Mouse (Mus musculus) urinary bladder, adult 18-20 months (tissue): ENCODE data around the gene Magi1.
A peak's percentile ranks its signal among the peaks of the same experiment; 100 is the strongest.
"Not testable (repeated sequence)": the region's sequence is repeated elsewhere in the genome, so short reads cannot be mapped to it uniquely, and the experiment has no call there.

Experiments
- DNase-seq, 2 experiments: peaks; one replicate each; pipeline ENCODE4 v3.0.0; 2022; ENCODE audit warnings: low spot score in 2 of 2, mixed read lengths in 2 of 2

Gene Magi1

DNA sequence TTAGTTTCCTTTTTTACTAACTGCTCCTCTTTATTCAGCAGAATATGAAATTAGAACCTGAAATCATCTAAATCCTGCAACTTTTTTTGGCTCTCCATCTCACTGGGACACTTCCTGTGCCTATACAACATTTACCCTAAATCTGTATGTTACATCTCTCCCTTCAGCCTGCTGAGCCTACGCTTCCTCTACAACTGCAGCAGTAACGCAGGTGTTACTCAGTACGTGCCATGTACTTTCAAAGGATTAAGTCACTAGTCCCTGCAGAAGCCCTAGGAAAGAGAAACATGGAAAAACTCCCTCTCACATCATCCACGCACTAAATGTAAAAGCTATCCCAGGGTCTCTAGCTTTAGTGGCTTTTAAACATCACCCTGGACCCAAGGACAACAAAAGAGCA is 220.2 kb downstream of the Magi1 start:
- no peak for DNase-seq

DNA sequence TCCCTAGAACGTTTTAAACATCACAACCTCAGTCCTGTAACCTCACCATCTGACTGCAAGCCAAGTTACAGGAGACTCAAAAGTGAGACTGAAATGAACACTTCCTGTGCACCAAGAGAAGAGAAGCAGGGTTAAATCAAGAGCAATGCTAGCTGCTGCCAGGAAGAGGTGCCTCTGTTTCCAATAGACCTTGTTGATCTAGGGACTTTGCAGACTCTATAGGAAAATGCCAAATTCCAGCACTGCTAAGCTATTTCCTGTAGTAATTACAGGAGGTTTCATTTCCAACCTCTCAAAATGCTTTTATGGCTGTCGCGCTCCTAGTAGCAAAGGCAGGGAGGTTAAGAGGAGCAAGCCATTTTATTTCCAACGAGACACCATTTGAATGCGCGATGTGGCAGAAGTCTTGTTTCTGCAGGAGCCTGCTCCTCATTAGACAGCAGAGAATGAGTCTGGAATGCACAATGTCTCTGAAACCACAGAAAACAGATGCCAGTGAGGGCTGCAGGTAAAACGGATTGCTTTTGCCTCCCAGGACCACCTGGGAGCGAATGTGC is 222.2 kb downstream of the Magi1 start:
- no peak for DNase-seq

DNA sequence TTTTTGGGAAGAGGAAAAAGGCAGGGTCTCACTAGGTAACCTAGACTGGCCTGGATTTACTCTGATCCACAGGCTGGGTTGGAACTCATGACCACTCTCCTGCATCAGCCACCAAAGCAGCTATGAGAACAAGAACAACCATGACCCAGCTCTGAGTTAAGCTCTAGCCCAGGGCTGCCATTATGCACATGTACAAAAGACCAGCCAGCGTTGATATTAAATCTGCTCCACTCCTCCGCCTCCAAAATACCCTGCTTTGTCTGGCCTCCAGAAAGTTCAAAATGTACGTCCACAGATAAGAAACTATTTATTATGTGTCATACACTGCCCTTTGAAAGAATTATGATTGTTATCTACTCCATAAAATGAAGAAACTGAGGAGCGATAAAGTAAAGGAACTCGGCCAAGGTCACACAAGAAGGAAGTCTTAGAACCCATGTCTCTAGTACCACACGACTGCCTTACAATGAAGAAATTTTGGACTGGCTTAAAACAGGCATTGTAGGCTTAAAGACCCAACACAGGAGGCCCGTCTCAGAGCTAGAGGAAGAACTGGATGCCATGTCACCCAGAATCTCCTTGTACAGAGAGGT is 223.0 kb downstream of the Magi1 start:
- DNase-seq = no peak

DNA sequence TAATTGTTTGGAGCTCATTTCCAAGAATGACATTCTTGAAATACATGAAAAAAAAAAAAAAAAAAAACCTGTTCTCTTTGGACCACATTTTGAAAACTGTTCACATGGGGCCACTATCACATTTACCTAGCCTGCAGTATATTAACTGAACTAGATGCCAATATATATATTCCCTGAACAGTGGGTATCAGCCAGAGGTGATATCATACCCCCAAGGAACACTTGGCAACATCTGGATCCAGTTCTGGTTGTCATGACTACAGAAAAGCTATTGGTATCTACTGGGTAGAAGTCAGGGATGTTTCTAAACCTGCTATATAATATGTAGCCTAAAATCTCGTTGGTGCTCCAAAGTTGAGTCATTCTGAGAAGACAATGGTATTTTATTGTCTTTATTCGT is 224.6 kb downstream of the Magi1 start:
- DNase-seq = no peak

DNA sequence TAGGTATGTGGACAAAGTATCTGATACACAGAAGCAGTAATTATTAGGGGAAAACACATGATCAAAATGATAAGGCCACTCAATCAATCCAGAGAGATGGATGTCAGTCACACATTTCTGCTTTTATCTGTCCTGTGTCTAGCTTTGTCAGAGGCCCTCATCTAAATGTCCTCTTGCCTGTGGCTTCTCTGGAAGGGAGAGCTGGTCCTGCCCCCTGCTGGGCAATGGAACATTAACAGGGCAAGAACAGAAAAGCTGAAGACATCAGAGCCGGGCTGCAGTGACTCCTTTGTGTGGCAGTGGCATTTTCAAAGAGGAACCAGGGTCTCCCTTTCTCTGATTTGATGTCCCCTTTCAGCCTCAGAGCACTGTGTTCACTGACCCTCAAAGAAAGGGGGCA is 229.8 kb downstream of the Magi1 start:
- DNase-seq = no peak

DNA sequence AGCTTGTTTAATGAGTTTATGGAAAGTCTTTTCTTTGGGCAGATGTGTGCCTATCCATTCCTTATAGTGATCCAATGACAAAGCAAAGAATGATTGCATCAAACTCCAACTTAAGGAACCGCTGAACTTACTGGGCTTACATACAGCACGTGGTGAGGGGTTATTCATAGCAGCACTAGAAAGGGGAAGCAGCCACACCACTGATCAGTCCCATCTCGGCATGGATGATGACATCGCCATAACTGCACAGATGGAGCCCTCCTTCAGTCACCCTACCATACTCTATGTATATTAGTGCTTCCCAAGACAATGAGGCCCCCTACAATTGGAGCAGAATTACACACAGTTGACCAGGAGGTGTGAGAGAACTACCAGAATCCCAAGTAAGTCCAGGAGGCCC is 238.5 kb downstream of the Magi1 start:
- DNase-seq = no peak

DNA sequence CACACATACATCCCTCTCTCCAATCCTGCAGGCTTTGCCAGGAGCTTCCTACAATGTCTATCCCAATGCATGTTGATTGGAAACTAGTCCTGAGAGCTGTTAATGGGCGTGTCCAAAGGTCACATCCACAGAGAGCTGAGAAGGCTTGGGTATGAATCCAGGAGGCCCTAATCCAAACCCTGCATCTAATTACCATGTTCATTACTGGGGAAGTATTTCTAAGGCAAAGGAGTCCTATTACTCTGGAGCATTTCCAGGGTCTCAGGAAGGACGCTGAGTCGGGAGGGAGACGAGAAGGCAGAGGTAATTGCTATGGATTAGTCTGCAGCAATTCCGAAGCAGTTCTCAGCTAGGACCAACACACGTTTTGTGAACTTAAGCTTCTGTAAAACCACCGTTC is 240.3 kb downstream of the Magi1 start:
- DNase-seq = no peak

DNA sequence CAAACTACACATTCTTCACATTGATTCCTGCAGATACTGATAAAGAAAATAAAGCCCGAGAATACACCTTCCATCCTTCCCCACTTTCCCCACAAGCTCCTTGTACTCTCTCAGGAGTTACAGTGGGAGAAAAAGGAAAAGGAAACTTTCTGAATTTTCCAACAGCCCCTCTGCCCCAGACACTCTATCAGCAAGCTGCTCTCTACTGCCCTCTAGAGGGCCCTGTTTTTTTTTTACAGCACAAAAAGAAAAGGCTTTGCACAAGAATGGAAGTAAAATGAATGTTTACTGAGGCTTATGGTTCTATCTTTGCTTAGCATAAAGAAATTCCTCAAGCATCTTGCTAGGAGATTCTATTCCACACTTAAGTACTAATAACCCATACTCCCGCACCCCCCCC is 243.6 kb downstream of the Magi1 start:
- DNase-seq = no peak

DNA sequence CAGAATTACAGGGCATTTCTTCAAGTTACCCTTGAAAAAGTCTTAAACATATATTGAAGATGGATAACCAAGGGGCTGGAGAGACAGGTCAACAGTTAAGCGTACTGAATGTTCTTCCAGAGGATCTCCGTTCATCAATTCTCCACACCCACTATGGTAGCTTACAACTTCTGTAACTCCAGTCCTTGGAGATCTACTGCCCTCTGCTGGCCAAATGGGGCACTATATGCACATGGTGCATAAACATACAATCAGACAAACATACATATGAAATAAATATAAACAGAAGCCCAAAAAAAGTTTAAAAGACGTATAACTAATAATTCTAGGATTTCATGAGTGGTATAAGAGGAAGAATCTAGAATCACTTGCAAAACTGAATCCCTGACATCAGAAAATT is 244.8 kb downstream of the Magi1 start:
- DNase-seq = no peak

DNA sequence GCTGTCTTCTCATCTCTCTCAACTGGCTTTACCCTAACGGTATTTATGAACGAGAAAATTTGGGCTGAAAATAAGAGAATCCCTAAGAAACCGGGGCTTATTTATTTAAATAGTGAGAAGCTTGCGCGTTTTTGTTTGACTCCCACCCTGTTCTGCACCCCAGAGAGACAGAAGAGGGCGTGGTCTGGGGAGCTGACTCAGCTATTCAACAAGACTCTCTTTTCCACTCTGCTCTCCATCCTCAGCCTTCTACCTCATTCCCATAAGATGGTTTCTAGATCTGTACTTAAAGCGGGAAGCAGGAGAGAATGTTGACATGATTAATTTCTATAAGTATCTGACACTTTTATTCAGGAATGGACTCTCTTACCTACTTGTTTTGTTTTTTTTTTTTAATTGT is 247.2 kb downstream of the Magi1 start:
- DNase-seq = no peak

DNA sequence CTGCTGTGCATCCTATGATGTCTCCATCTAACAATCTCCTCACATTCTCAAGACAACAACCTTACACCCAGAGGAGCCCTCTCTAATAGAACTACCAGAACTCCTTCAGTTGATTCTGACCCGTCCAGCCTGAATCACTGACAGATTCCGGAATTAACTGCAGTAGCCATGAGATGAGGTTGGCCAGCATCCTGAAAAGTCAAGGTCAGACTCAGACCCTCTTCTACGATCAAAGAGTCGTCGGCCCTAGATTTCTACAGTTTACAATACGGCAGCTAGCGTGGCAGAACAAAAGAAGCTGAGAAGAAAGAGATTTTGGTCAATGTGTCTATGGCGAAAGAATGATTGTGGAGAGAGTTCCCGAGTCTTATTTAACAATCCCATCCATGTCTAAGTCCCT is 257.4 kb downstream of the Magi1 start:
- no peak for DNase-seq

DNA sequence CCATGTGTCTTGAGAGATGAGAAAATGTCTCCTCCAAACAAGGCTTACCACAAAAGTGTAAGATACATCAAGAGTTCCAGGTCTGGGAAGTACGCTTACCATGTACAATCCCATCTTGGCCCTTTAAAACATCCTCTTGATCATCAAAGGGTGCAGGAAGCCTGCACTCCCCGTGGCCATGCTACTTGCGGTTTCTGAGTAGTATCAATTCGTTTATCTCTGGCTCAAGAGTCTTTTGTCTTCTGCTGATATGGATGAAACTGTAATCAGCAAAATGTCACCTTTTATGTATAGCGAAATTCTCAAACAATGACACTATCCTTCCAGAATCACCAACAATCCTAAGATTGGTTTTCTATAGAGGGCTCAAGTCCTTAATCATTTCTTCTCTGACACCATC is 261.3 kb downstream of the Magi1 start:
- DNase-seq = no peak

DNA sequence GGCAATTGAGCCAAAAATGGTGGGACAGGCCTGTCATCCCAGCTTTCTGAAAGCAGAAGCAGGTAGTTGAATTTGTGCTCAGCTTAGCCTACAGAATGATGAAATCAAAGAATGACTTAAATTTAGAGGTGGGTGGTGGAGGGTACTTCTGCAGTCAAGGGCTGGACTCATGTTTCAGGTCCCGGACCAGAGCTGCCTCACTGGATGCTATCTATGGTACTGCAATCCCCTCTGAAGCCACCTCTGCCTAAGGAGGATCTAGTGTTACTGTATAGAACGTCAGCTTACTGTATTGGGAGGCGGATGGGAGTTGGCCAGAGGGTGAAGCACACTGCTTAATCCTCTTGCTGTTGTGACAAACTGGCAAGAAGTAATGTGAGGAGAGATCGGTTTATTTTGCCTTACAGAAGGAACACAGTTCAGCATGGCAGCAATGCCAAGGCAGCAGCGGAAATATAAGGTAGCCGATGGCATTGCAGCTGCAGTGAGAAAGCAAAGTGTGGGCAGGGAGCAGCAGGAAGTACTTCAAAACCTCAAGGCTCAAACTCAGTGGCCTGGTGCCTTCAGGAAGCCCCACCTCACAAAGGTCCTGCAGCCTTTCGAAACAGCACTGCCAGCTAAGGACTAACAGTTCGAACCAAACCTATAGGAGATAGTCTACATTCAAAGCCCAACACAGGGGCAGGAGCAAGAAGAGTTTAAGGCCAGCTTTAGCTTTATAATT is 262.3 kb downstream of the Magi1 start:
- DNase-seq = no peak

DNA sequence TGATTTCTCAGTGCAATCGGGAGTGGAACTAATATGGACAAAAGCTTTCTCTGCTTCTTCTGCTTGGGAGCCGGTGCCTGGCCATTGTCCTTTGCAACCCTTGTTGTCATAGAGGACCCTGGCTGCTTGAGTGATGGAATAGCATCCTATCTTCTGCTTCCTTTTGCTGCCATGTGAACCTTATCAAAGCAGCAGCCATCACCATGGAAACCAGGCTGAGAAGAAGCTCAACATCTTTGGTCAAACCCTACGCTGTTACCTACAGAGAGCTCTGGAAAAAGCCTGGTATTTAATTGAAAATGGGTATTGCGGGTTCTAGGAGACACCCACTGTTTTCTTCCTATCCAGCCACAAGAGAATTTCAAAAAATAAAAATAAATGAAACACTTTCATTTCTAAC is 263.2 kb downstream of the Magi1 start:
- no peak for DNase-seq

DNA sequence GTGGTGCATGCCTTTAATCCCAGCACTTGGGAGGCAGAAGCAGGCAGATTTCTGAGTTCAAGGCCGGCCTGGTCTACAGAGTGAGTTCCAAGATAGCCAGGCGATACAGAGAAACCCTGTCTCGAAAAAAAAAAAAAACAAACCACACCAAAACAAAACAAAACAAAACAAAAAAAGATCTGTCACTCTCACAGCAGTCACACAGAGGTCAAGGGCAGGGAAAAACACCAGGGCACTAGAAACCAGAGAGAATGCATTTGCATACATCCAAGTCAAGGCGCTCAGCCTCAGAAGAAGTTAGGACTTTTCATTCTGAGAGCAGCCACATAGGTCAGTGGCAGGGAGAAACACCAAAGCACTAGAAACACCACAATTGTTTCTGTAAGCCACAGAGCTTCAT is 263.8 kb downstream of the Magi1 start:
- no peak for DNase-seq

DNA sequence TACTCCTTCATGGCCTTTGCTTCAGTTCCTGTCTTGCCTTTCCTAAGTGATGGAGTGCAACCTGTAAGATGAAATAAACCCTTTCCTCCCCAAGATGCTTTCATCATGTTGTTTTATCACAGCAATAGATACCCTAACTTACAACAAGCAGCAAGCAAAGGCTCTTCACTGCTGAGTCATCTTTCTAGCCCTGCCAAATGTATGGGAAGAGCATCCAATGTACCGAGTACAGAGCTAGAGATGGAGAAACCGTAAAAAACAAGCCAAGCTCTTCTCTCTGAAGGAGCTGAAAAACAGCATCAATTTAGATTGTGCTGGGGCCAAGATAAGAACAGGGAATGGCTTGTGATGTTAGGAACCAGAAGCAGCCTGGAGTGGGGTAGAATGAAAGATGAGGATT is 270.0 kb downstream of the Magi1 start:
- no peak for DNase-seq

DNA sequence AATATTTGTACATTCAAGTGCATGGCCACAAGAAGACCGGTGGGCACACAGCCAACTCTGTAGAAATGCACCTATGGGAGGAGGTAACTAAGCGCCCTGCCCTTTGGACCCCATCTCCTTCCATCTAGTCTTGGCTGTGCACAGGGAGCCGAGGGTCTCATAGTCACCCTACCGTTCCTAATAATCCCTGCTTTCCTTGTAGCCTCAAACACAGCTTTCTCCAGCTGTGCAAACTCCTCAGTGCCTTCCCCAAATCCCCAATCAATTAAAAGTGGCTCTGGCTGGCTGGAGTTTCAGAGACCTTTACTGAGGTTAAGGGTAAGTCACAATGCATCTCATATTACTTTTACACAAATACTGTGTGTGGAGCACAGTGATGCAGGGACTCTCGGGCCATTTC is 271.8 kb downstream of the Magi1 start:
- no peak for DNase-seq

DNA sequence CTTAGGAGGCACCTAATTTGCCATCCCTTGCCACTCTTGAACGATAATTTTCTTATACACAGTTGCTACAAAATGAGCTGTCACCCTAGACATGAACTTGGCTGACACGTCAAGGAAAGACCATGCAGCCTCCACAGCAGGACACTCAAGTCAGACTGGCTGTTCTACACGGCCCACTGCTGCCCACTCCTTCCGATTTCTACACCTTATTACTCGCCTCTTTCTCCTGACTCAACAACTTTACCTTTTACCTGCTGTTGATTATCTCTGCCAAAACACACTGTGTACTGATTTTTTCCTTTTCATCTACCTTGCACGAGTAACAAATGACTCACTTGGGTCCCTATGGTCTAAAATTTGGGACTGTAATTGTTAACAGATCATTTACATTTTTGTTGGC is 272.2 kb downstream of the Magi1 start:
- DNase-seq = no peak

DNA sequence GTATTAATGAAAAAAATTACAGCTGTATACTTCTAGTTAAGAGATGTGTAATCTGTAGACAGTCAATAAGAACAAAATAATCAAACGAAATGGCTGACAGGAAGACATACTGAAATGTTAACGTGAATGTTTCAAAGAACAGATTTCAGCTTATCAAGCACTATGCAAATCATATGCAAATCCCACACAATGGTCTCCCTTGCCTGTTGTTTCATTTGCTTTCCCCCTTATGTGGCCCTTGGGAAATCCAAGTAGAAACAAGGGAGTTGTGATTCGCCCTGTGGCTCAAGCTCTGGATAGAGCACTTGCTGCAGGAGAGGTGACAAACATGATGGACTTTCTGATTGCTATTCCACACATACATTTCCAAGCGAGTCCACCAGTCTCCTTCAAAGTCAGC is 275.1 kb downstream of the Magi1 start:
- DNase-seq = no peak

DNA sequence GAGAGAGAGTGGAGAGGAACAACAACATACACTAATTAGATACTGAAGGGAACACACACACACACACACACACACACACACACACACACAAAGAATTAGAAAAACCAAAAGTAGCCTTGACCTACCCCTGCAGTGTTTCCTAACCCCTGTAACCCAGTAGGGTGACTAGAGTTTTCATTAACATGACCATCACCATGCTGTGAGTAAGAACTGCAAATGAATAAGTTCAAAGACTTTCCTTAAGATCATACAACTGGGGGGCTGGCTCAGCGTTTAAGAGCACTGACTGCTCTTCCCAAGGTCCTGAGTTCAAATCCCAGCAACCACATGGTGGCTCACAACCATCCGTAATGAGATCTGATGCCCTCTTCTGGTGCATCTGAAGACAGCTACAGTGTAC is 280.1 kb downstream of the Magi1 start:
- not testable (repeated sequence) for DNase-seq

DNA sequence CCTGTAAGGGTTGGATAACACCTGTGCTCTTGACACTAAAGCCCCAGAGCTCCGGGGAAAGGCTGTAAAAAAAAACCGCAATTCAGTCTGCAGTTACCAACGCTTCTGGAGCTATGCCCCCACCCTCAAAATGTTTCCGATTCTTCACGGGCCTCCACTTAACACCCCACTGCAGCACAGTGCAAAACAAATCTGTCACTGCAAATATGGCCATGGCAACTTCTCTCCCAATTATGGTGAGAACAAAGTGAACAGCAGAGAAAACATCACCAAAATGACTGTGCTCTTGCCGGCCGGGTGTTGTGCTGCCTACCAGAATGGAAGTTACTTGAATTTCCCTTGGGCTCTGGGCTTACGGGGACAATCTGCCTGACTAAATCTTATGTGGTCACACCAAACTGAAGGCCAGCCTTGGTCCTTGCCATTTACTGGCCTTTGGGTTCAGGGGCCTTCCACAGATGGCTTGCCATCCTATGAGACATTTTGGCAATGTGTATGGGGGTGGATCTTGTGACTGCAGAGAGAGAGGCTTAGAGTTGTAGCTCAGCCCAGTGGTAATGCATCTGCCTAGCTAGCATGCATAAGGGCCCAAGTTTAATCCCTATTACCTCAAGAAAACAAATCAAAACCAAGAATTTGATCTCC is 286.8 kb downstream of the Magi1 start:
- no peak for DNase-seq

DNA sequence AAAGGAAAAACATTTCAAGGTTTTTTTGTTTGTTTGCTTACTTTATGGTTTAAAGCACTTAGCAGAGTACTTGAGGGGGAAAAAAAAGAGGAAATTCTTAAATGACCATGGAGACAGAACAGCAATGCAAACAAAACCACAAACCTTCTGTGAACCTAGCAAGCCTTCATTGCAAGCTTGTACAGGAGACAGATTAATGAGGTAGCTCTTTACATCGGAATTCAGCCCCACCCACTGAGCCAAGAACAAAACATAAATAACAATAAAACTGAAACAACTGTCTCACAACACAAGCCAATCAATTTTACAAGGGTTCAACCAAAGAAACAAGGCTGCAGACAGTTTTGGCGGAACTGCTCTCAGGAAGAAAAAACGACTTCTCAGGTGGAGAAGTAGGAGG is 296.2 kb downstream of the Magi1 start:
- DNase-seq = no peak

DNA sequence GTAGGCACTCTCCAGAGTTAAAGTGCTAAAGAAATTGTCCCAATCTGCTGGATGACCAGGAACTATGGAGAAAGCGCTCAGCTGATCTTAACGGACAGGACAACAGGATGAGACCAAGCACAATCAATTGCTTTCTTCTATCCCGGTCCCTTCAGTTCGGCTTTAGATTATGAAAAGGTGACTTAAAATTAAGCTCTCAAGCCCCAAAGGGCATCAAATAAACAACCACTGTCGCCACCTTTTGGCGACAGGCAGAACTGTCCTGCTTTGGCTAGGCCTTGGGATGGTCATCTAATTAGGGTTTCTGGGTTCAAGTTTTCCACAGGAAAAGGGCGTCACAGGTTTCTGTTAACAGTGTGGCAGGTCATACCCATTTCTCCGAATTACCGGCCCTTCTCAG is 298.6 kb downstream of the Magi1 start:
- DNase-seq = peak in 1 of 2 experiments; percentile 18
